Mouse (Mus musculus) neural tube, embryonic 14.5 days (tissue): ENCODE data around the gene Itga1. TPM values are rescaled to one million over a fixed set of nuclear protein-coding genes. Genes with fewer than 3 reads are reported as not detected.

Source experiments
- ATAC-seq: fragments of 200-750 bp; cut with Nextera tagmentation; 2 replicates; pipeline ENCODE4 v1.8.0; 2017; ENCODE audit warnings: low read depth, mild to moderate bottlenecking, moderate TSS enrichment, moderate library complexity
- H3K27ac ChIP-seq: fragments of 300-500 bp; sonication (generic); 2 replicates; pipeline ENCODE4 v1.5.1; 2014; ENCODE audit warnings: low read depth, mild to moderate bottlenecking, control low read depth, low read length, moderate library complexity, mixed read lengths
- H3K27me3 ChIP-seq: fragments of 300-500 bp; sonication (generic); 2 replicates; pipeline ENCODE4 v1.6.1; 2014; ENCODE audit warnings: low read length; ENCODE audit not compliant: control insufficient read depth, insufficient read depth
- H3K36me3 ChIP-seq: fragments of 300-500 bp; sonication (generic); 2 replicates; pipeline ENCODE4 v1.6.1; 2014; ENCODE audit warnings: low read length, mixed read lengths; ENCODE audit not compliant: control insufficient read depth, insufficient read depth
- H3K4me1 ChIP-seq: fragments of 300-500 bp; sonication (generic); 2 replicates; pipeline ENCODE4 v1.6.1; 2014; ENCODE audit warnings: low read length; ENCODE audit not compliant: control insufficient read depth, insufficient read depth
- H3K4me2 ChIP-seq: fragments of 300-500 bp; sonication (generic); 2 replicates; pipeline ENCODE4 v1.6.1; 2014; ENCODE audit warnings: mild to moderate bottlenecking, low read depth, low read length, control low read depth
- H3K4me3 ChIP-seq: fragments of 300-500 bp; sonication (generic); 2 replicates; pipeline ENCODE4 v1.5.1; 2014; ENCODE audit warnings: low read depth, low read length, control low read depth, mixed read lengths
- H3K9ac ChIP-seq: fragments of 300-500 bp; sonication (generic); replicated peaks from 2 replicates; pipeline ENCODE4 v1.6.1; 2014; ENCODE audit warnings: low read depth, mild to moderate bottlenecking, control low read depth, low read length, mixed read lengths
- H3K9me3 ChIP-seq: fragments of 300-500 bp; sonication (generic); 2 replicates; pipeline ENCODE4 v1.6.1; 2016; ENCODE audit warnings: low read length; ENCODE audit not compliant: control insufficient read depth
- WGBS: fragments of 180-500 bp; shearing (Covaris S2); extraction: QIAGEN DNeasy Blood & Tissue Kit; methylation state at CpG from one replicate; pipeline ENCODE4 v1.1.7; 2014; 5-methylcytosine and 5-hydroxymethylcytosine counted together
- polyA plus RNA-seq: library from polyadenylated mRNA; unstranded; fragments of >200 nt; fragmentation: Nextera tagmentation; extraction: Ambion mirVana; gene quantifications from 2 replicates; pipeline ENCODE4 v1.2.1, GENCODE M21; 2014

The Itga1 gene
- polyA plus RNA-seq, 1 experiment from 2014 or later, result 4.6 TPM

DNA sequence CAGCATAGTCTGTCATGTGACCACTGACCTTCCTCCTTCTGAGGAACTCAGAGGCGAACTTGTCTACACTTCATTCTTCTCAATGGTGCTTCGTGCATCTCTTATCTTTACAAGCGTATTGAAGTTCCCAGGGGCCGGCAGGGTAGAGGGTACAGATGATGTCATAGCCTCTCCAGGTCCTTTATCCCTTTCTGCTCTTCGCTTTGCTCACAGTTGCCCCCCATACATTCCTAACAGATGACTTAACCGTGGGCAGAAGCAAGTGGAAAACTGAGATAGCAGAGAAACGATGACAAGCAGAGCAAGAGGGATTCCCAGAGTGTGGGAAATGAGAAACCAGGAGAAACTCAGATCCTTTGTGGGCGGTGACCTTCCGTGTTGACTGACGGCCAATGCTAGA lies 80.4 kb downstream of the Itga1 start:
- no peak overlapping the region for H3K4me3 ChIP-seq
- H3K4me2 ChIP-seq, result no peak overlapping the region
- no peak overlapping the region for H3K27ac ChIP-seq
- H3K9ac ChIP-seq, result no peak overlapping the region
- no peak for ATAC-seq
- 83% methylated on average over 10 of the region's 10 CpGs for WGBS
- H3K9me3 ChIP-seq, result no peaks in the 10 kb centered on the region
- no peaks in the 10 kb centered on the region for H3K4me1 ChIP-seq
- H3K27me3 ChIP-seq, result no peaks in the 10 kb centered on the region
- no peaks in the 10 kb centered on the region for H3K36me3 ChIP-seq

DNA sequence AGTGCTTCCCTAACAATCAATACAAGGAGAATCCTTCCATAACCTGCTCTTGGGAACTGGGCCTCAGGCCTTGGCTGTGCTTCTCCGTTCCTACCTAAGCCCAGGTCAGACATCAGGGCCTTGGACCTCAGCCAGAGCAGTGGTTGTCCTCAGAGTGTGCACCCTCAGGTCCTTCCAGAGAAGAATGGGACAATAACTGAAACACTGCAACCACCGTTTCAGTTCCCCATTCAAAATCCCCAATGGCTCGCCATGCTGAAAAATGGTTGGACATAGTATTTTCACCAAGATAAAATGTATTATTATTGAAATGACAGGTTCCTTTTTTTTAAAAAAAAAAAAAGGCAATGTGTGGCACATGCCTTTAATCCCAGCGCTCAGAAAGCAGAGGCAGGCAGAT lies 81.0 kb downstream of the Itga1 start:
- Histone ChIP-seq H3K4me3 (no peak overlapping the region), H3K27me3 (no peaks in the 10 kb centered on the region), H3K4me1 (no peaks in the 10 kb centered on the region), H3K4me2 (no peak overlapping the region), H3K9me3 (no peaks in the 10 kb centered on the region), H3K9ac (no peak overlapping the region), H3K27ac (no peak overlapping the region), H3K36me3 (no peaks in the 10 kb centered on the region)
- no peak for ATAC-seq
- WGBS, result 93% methylated on average over 4 of the region's 4 CpGs

- no peaks in the 10 kb centered on the region for H3K36me3 ChIP-seq
- no peak overlapping the region for H3K9ac ChIP-seq
- H3K4me3 ChIP-seq, result no peak overlapping the region
- H3K27ac ChIP-seq, result no peak overlapping the region
- H3K9me3 ChIP-seq, result no peaks in the 10 kb centered on the region
- no peaks in the 10 kb centered on the region for H3K27me3 ChIP-seq
- no peak overlapping the region for H3K4me2 ChIP-seq
- no peaks in the 10 kb centered on the region for H3K4me1 ChIP-seq
- ATAC-seq, result no peak
- 94% methylated on average over 9 of the region's 9 CpGs for WGBS
Measured at GRCm38 (mm10) chr13:115017545-115017944, 84.2 kb downstream of the Itga1 start.

- no peaks in the 10 kb centered on the region for H3K27me3 ChIP-seq
- H3K27ac ChIP-seq, result no peak overlapping the region
- H3K4me2 ChIP-seq, result no peak overlapping the region
- H3K4me1 ChIP-seq, result peaks cover under 1% of the 10 kb centered on the region; the same call in 1 of the 2 replicates
- H3K4me3 ChIP-seq, result no peak overlapping the region
- no peak for ATAC-seq
- H3K9ac ChIP-seq, result no peak overlapping the region
- H3K9me3 ChIP-seq, result no peaks in the 10 kb centered on the region
- WGBS, result 54% methylated on average over 6 of the region's 6 CpGs
- no peaks in the 10 kb centered on the region for H3K36me3 ChIP-seq
Measured at GRCm38 (mm10) chr13:115011547-115011946, 90.2 kb downstream of the Itga1 start.

DNA sequence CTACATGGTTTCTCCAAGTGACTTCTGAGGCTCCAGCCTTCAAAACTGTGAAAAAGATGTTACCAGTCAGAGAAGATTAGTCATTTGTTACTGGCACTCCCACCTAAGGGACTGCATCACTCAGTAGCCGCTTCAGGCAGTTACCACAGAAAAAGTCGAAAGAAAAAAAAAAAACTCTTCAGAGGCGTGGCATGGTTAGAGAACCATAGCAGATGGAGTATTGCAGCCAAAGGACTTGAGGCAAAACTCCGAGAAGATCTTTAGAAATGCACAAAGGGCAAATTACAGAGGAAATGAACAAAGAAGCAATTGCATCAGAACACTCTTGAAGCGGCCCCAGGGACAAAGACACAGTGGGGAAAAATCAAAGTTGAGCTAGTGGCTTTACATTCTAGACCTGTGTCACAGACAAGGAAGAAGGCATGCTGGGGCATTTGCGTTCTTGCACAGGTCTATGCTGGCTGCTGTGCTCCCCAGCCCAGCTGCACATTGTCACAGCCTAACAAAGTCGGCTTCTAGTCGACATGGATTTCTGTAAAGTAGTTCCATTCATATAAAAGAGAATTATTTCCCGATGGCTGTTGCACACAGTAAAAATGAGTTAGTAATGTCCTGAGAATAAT lies 95.4 kb downstream of the Itga1 start:
- WGBS, result 31% methylated on average over 9 of the region's 9 CpGs
- no peak overlapping the region for H3K4me2 ChIP-seq

GRCm38 (mm10) chr13:115005342-115005741 lies 96.4 kb downstream of the Itga1 start:
- ATAC-seq, result no peak
- Histone ChIP-seq H3K36me3 (no peaks in the 10 kb centered on the region), H3K9me3 (no peaks in the 10 kb centered on the region), H3K27me3 (no peaks in the 10 kb centered on the region), H3K9ac (no peak overlapping the region), H3K27ac (no peak overlapping the region), H3K4me1 (peaks cover 3% of the 10 kb centered on the region; the same call in 1 of the 2 replicates), H3K4me2 (no peak overlapping the region), H3K4me3 (no peak overlapping the region)
- 89% methylated on average over 6 of the region's 6 CpGs for WGBS

More for the DNA sequence above, 95.4 kb downstream of the Itga1 start:
- no peak overlapping the region for H3K4me3 ChIP-seq
- H3K4me1 ChIP-seq, result peaks cover 3% of the 10 kb centered on the region; the same call in 1 of the 2 replicates
- H3K27ac ChIP-seq, result no peak overlapping the region
- no peak for ATAC-seq
- H3K9ac ChIP-seq, result no peak overlapping the region
- no peaks in the 10 kb centered on the region for H3K27me3 ChIP-seq
- H3K9me3 ChIP-seq, result no peaks in the 10 kb centered on the region
- no peaks in the 10 kb centered on the region for H3K36me3 ChIP-seq

GRCm38 (mm10) chr13:115003444-115004053 lies 98.2 kb downstream of the Itga1 start:
- Histone ChIP-seq H3K4me2 (no peak overlapping the region), H3K4me3 (no peak overlapping the region), H3K27ac (no peak overlapping the region), H3K36me3 (no peaks in the 10 kb centered on the region), H3K9ac (no peak overlapping the region), H3K9me3 (no peaks in the 10 kb centered on the region), H3K27me3 (no peaks in the 10 kb centered on the region), H3K4me1 (peaks cover 3% of the 10 kb centered on the region; the same call in 1 of the 2 replicates)
- no peak for ATAC-seq
- WGBS, result 52% methylated on average over 7 of the region's 7 CpGs

DNA sequence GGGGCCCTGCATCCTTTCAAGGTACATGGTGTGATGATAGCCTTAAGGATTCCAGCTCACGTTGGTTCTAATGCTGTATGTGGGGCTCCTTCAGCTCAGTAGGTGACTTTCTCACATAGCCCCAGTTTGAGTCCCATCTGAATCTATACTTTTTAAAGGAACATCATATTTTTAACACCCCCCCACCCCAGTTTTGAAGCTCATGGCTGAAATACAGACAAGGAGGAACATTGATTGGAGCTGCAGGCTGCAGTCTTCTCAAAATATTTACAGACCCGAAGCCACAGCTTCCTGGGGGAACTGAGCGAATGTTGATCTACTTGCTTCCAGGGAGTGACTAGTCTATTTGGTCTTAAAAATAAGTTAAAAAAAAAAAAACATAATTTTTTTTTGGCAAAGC lies 98.9 kb downstream of the Itga1 start:
- Histone ChIP-seq H3K4me3 (no peak overlapping the region), H3K9ac (no peak overlapping the region), H3K27me3 (no peaks in the 10 kb centered on the region), H3K4me1 (peaks cover 3% of the 10 kb centered on the region; the same call in 1 of the 2 replicates), H3K36me3 (no peaks in the 10 kb centered on the region), H3K27ac (no peak overlapping the region), H3K9me3 (no peaks in the 10 kb centered on the region), H3K4me2 (no peak overlapping the region)
- no peak for ATAC-seq
- WGBS, result 84% methylated on average over 3 of the region's 3 CpGs

DNA sequence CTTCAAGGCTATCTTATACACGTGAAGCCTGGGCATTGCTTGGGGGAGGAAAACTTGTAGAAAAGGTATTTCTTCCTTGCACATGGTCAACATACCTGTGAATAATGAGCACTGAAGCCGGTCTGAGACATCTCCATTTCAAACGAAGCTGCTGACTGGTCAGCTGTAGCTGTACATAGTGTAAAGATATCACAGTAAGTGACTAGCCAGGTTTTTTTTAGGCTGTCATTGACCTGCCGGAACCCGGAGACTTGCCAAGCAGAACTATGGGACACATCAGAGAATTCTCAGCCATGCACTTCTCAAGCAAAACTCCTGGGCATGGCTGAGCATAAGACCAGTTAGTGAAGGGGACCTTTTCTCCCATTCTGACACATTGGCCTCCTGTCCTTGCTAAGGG lies 99.6 kb downstream of the Itga1 start:
- Histone ChIP-seq H3K4me2 (no peak overlapping the region), H3K27ac (no peak overlapping the region), H3K4me3 (no peak overlapping the region), H3K9me3 (no peaks in the 10 kb centered on the region), H3K4me1 (peaks cover 3% of the 10 kb centered on the region; the same call in 1 of the 2 replicates), H3K27me3 (no peaks in the 10 kb centered on the region), H3K9ac (no peak overlapping the region), H3K36me3 (no peaks in the 10 kb centered on the region)
- WGBS, result 91% methylated on average over 5 of the region's 5 CpGs
- no peak for ATAC-seq
